Mouse (Mus musculus): ENCODE measurements around the gene Spag7.

- TF ChIP-seq CTCF (conservative IDR thresholded peaks at IDR 0.05; ENCODE audit: low read length), result no peak
- no peak for TF ChIP-seq NANOG (IDR thresholded peaks at IDR 0.05; ENCODE audit: borderline replicate concordance, low read length)
- TF ChIP-seq POU5F1 (IDR thresholded peaks at IDR 0.05; ENCODE audit: borderline replicate concordance, low read length), result no peak
Observed at GRCm38 (mm10) chr11:70701984-70702733, 32.9 kb upstream of the Spag7 start.
